9 mouse cellular contexts compared by ENCODE assay signal in the genomic region with DNA sequence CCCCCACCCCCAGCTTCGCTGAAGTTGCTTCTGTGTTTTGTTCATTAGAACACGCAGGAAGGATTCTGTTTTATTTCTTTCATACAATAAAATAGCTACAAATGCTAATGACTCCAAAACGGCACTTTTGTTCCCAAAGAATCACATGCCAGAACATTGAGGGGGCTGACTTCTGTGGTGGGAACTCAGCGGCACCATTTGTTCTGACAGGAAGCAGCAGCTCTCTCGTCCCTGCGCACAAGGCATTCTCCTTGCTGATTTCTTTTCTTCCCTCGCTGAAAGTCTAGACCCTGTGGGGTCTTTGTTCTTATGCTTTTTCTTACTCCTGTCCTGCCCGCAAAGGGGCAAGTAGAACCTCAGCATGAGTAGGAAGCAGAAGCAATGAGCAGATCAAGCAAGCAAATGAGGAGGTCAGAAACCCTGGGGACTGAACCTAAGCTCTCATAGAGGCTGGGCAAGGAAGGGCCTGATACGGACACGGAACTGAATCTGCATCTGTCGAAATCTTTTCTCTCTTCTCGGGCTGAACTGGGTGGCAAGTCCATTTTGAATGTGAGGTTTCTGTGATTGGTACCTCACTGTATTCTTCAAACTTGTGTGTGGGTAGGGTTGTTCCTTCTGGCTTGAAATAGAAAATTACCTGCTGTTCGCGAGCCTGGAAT.
A peak's percentile ranks its signal among the peaks of the same experiment; 100 is the strongest.
DNase-seq lines count a peak whose midpoint lies in the region; ATAC-seq lines count a peak whose summit lies in the region.
"Had no signal": no experiment of that assay in that cellular context is flagged by ENCODE, and none has a peak within 500 bp of the region (broad histone marks: within the 10 kb centered on the region; RNA-seq: fewer than 3 reads in every experiment).

No protein-coding gene starts in this region.

- no peak overlapping the region for H3K27ac ChIP-seq in midbrain, embryonic 14.5 days (replicated peaks; ENCODE audit: low read depth, low read length)
- H3K27ac ChIP-seq: limb, embryonic 15.5 days had no signal

- no peak for ATAC-seq in midbrain, embryonic 14.5 days (ENCODE audit: low FRiP score, low TSS enrichment)

- H3K27me3 ChIP-seq in midbrain, embryonic 14.5 days (ENCODE audit: control insufficient read depth, insufficient read depth, low read length): 0 out of 2 replicates have a peak, but pooled peaks cover 5% of the 10 kb centered on the region

- peak overlapping the region; percentile 18; the same call in 1 of the 2 replicates for H3K4me2 ChIP-seq in midbrain, embryonic 14.5 days (ENCODE audit: low read length)
- H3K4me2 ChIP-seq: limb, embryonic 15.5 days had no signal

- H3K36me3 ChIP-seq in midbrain, embryonic 14.5 days (ENCODE audit: control insufficient read depth, insufficient read depth, low read length): no peaks in the 10 kb centered on the region
- H3K36me3 ChIP-seq: limb, embryonic 15.5 days had no signal

- WGBS in midbrain, embryonic 14.5 days: 42% methylated on average over 14 of the region's 14 CpGs

- peak; percentile 8 to 14 for DNase-seq in spleen, adult 18-20 months
- DNase-seq in spleen, adult 12 weeks (ENCODE audit: low spot score): no peak
- DNase-seq in induced T-regulatory cell, adult 2 months (ENCODE audit: low read depth): peak; percentile 16
- peak; percentile 14 for DNase-seq in midbrain, embryonic 14.5 days
- DNase-seq in yolk sac, embryonic 10.5 days (ENCODE audit: low spot score): no peak
- no peak for DNase-seq in gastrocnemius, postnatal 14 days
- no peak for DNase-seq in MN1 (ENCODE audit: low spot score)
- no peak for DNase-seq in cerebellum, adult 9-11 months

- no peaks in the 10 kb centered on the region for H3K9me3 ChIP-seq in midbrain, embryonic 14.5 days (ENCODE audit: control insufficient read depth, low read length)
- H3K9me3 ChIP-seq: limb, embryonic 15.5 days had no signal

- H3K4me3 ChIP-seq in midbrain, embryonic 14.5 days (replicated peaks; ENCODE audit: low read depth, low read length): no peak overlapping the region
- H3K4me3 ChIP-seq: limb, embryonic 15.5 days had no signal

- intact Hi-C loops in gastrocnemius, postnatal 14 days (cut with DNase I; ENCODE audit: low total_unique reads): no loop called here

- H3K9ac ChIP-seq in midbrain, embryonic 14.5 days (replicated peaks; ENCODE audit: low read length): no peak overlapping the region
- H3K9ac ChIP-seq: limb, embryonic 15.5 days had no signal

- H3K4me1 ChIP-seq in midbrain, embryonic 14.5 days (ENCODE audit: control insufficient read depth, insufficient read depth, low read length): no peaks in the 10 kb centered on the region
- H3K4me1 ChIP-seq: limb, embryonic 15.5 days had no signal

Comparison
In these comparisons a context has a peak if more than half of its experiments do, and no peak if none do; other contexts are left out.
1. DNase-seq: peak in spleen, adult 18-20 months (2 of 2), induced T-regulatory cell, adult 2 months (single experiment) and midbrain, embryonic 14.5 days (single experiment); none in spleen, adult 12 weeks (single experiment), yolk sac, embryonic 10.5 days (single experiment), gastrocnemius, postnatal 14 days (single experiment), MN1 (single experiment) and cerebellum, adult 9-11 months (single experiment).